Mouse (Mus musculus) liver, adult 10 weeks (tissue): Measurements from ENCODE around the gene Bcam. TPM values are rescaled to one million over a fixed set of nuclear protein-coding genes. Genes with fewer than 3 reads are reported as not detected.

Experiments
- polyA plus RNA-seq: library from polyadenylated mRNA; stranded (reverse); fragments of 350-450 nt; fragmentation: Illumina TruSeq; extraction: RNeasy Lipid Tissue Mini Kit (QIAGEN cat#74804); gene quantifications from one replicate; pipeline ENCODE4 v1.2.3, GENCODE M21; 2014; ENCODE audit warnings: low read depth, low replicate concordance

The Bcam gene
- polyA plus RNA-seq: 0.16 TPM

GRCm38 (mm10) chr7:19770984-19771391, at the start of gene Bcam:
Gene Bcam, minus strand, starts transcription at chr7:19771016.

GRCm38 (mm10) chr7:19796697-19797588, 26.1 kb upstream of the Bcam start, which contains the start of gene Cblc:
Gene Cblc, minus strand, starts transcription at chr7:19796809.

GRCm38 (mm10) chr7:19750217-19751069, 20.4 kb downstream of the Bcam start, which contains the start of gene Nectin2:
Gene Nectin2, minus strand, starts transcription at chr7:19750483.

GRCm38 (mm10) chr7:19715239-19716054, 55.4 kb downstream of the Bcam start, which contains the start of gene Tomm40:
Gene Tomm40, minus strand, starts transcription at chr7:19715438.

Other genes with a start within 250 kb of the Bcam start
- 1.3 TPM for gene Ppp1r37, start 207.9 kb downstream of the Bcam start, polyA plus RNA-seq
- not detected for gene Zfp296, start 193.7 kb downstream of the Bcam start, polyA plus RNA-seq
- gene Gemin7, start 193.4 kb downstream of the Bcam start, polyA plus RNA-seq: 10.5 TPM
- gene Clasrp, start 166.5 kb downstream of the Bcam start, polyA plus RNA-seq: 1.7 TPM
- 0.11 TPM for gene Relb, start 141.6 kb downstream of the Bcam start, polyA plus RNA-seq
- 20.7 TPM for gene Clptm1, start 106.0 kb downstream of the Bcam start, polyA plus RNA-seq
- gene Apoc2, start 93.1 kb downstream of the Bcam start, polyA plus RNA-seq: 44.8 TPM
- gene Gm44805, start 89.6 kb downstream of the Bcam start, polyA plus RNA-seq: not detected
- 123 TPM for gene Apoc4, start 89.5 kb downstream of the Bcam start, polyA plus RNA-seq
- 3,872 TPM for gene Apoc1, start 78.4 kb downstream of the Bcam start, polyA plus RNA-seq
- gene Apoe, start 71.8 kb downstream of the Bcam start, polyA plus RNA-seq: 941 TPM
- 1.1 TPM for gene Tomm40, start 55.6 kb downstream of the Bcam start, polyA plus RNA-seq
- gene Nectin2, start 20.5 kb downstream of the Bcam start, polyA plus RNA-seq: 2.6 TPM
- 2.6 TPM for gene Cblc, start 25.8 kb upstream of the Bcam start, polyA plus RNA-seq
- 5.4 TPM for gene Bcl3, start 51.8 kb upstream of the Bcam start, polyA plus RNA-seq
- gene Gm19345, start 81.0 kb upstream of the Bcam start, polyA plus RNA-seq: not detected
- not detected for gene Ceacam16, start 90.3 kb upstream of the Bcam start, polyA plus RNA-seq
- not detected for gene Ceacam19, start 116.9 kb upstream of the Bcam start, polyA plus RNA-seq
- gene Pvr, start 150.1 kb upstream of the Bcam start, polyA plus RNA-seq: 7.0 TPM
- gene Igsf23, start 179.7 kb upstream of the Bcam start, polyA plus RNA-seq: 0.21 TPM
- gene Ceacam20, start 194.4 kb upstream of the Bcam start, polyA plus RNA-seq: not detected
- gene Nlrp9b, start 220.4 kb upstream of the Bcam start, polyA plus RNA-seq: not detected